Mouse (Mus musculus) bone marrow macrophage, adult 2 months (primary cell): Measurements from ENCODE around the gene Socs4.

Experiments
- CTCF ChIP-seq: IDR thresholded peaks from 2 replicates; pipeline ENCODE4 v1.5.1; 2012; ENCODE audit warnings: low read depth, mild to moderate bottlenecking, low read length, moderate library complexity
- POLR2A ChIP-seq: IDR thresholded peaks from 2 replicates; pipeline ENCODE4 v1.6.1; 2012; ENCODE audit warnings: mild to moderate bottlenecking, low read depth, low read length, borderline replicate concordance

- no peak for TF ChIP-seq POLR2A
- no peak for TF ChIP-seq CTCF
Observed at GRCm38 (mm10) chr14:47304814-47305405, 28.2 kb downstream of the Socs4 start.
